Comparison of ENCODE assay signal across 8 mouse cellular contexts in genomic region chr2:79635426-79636291, GRCm38 (mm10). TPM values are rescaled to one million over a fixed set of nuclear protein-coding genes. Genes with fewer than 3 reads are reported as not detected.
DNase-seq lines count a peak whose midpoint lies in the region; ATAC-seq and TF ChIP-seq lines count a peak whose summit lies in the region.

No protein-coding gene starts in this region.

- under 1% methylated on average over 82 of the region's 83 CpGs for WGBS in embryonic facial prominence, embryonic 12.5 days
- under 1% methylated on average over 81 of the region's 83 CpGs for WGBS in limb, embryonic 15.5 days
- WGBS in midbrain, postnatal 0 days, result under 1% methylated on average over 79 of the region's 83 CpGs

- H3K9me3 ChIP-seq in embryonic facial prominence, embryonic 12.5 days, result no peaks in the 10 kb centered on the region
- no peaks in the 10 kb centered on the region for H3K9me3 ChIP-seq in limb, embryonic 15.5 days
- H3K9me3 ChIP-seq in midbrain, postnatal 0 days (ENCODE audit: low read length), result no peaks in the 10 kb centered on the region

- H3K4me3 ChIP-seq in embryonic facial prominence, embryonic 12.5 days, result peak overlapping the region; percentile 89
- H3K4me3 ChIP-seq in limb, embryonic 15.5 days, result peak overlapping the region; percentile 91
- peak overlapping the region; percentile 94 for H3K4me3 ChIP-seq in midbrain, postnatal 0 days (ENCODE audit: low read depth, low read length)

- TF ChIP-seq CTCF in midbrain, postnatal 0 days (IDR thresholded peaks at IDR 0.05), result peak; percentile 21; the same call in 1 of the 2 replicates

- no peaks in the 10 kb centered on the region for H3K36me3 ChIP-seq in embryonic facial prominence, embryonic 12.5 days
- H3K36me3 ChIP-seq in limb, embryonic 15.5 days, result peaks cover 7% of the 10 kb centered on the region; the same call in 1 of the 2 replicates
- no peaks in the 10 kb centered on the region for H3K36me3 ChIP-seq in midbrain, postnatal 0 days (ENCODE audit: insufficient read depth, low read length)

- H3K4me1 ChIP-seq in embryonic facial prominence, embryonic 12.5 days, result peaks cover 8% of the 10 kb centered on the region; the same call in 1 of the 2 replicates
- peaks cover 11% of the 10 kb centered on the region for H3K4me1 ChIP-seq in limb, embryonic 15.5 days
- H3K4me1 ChIP-seq in midbrain, postnatal 0 days (ENCODE audit: insufficient read depth, low read length), result 0 out of 2 replicates have a peak, but pooled peaks cover 4% of the 10 kb centered on the region

- H3K27me3 ChIP-seq in embryonic facial prominence, embryonic 12.5 days, result no peaks in the 10 kb centered on the region
- H3K27me3 ChIP-seq in limb, embryonic 15.5 days, result no peaks in the 10 kb centered on the region
- H3K27me3 ChIP-seq in midbrain, postnatal 0 days (ENCODE audit: insufficient read depth, low read length), result no peaks in the 10 kb centered on the region

- H3K9ac ChIP-seq in embryonic facial prominence, embryonic 12.5 days, result peak overlapping the region; percentile 80
- H3K9ac ChIP-seq in limb, embryonic 15.5 days, result peak overlapping the region; percentile 83
- peak overlapping the region; percentile 85 for H3K9ac ChIP-seq in midbrain, postnatal 0 days (replicated peaks; ENCODE audit: low read length, poor library complexity, severe bottlenecking)

- H3K27ac ChIP-seq in embryonic facial prominence, embryonic 12.5 days, result peak overlapping the region; percentile 80
- H3K27ac ChIP-seq in limb, embryonic 15.5 days, result peak overlapping the region; percentile 88
- H3K27ac ChIP-seq in midbrain, postnatal 0 days (ENCODE audit: low read depth, low read length), result peak overlapping the region; percentile 73

- peak; percentile 83 for DNase-seq in A20 (ENCODE audit: low read depth, low spot score)
- peak; percentile 63 for DNase-seq in adrenal gland, postnatal 25 days
- peak; percentile 71 for DNase-seq in heart, adult 8-10 months (ENCODE audit: low spot score)
- peak; percentile 71 to 74 for DNase-seq in kidney, adult 8-10 months
- DNase-seq in midbrain, postnatal 0 days (ENCODE audit: low spot score), result peak; percentile 60
- DNase-seq in spleen, postnatal 14 days (ENCODE audit: low spot score in 2 of 2), result peak; percentile 31 to 45

- ATAC-seq in embryonic facial prominence, embryonic 12.5 days (ENCODE audit: insufficient number of reproducible peaks, insufficient read depth, low FRiP score, low TSS enrichment), result peak; percentile 87
- no peak for ATAC-seq in limb, embryonic 15.5 days (ENCODE audit: insufficient number of reproducible peaks, low FRiP score, low TSS enrichment, low read depth)
- ATAC-seq in midbrain, postnatal 0 days (ENCODE audit: low FRiP score), result peak; percentile 83; the same call in 1 of the 2 replicates

- peak overlapping the region; percentile 79 for H3K4me2 ChIP-seq in embryonic facial prominence, embryonic 12.5 days (replicated peaks)
- H3K4me2 ChIP-seq in limb, embryonic 15.5 days, result peak overlapping the region; percentile 74
- H3K4me2 ChIP-seq in midbrain, postnatal 0 days (ENCODE audit: low read depth, low read length, poor library complexity, severe bottlenecking), result peak overlapping the region; percentile 94

RNA-seq across cellular contexts. Expression of gene Itprid2, which starts 0.5 kb away (rescaled TPM):
- total RNA-seq in adrenal gland, postnatal 25 days (2021), result 45.5 and 48.2 TPM in 2 replicates
- polyA plus RNA-seq in embryonic facial prominence, embryonic 12.5 days (2016; fragmentation: Nextera tagmentation; extraction: Ambion mirVana), result 11.3 and 11.4 TPM in 2 replicates
- total RNA-seq in heart, adult 8-10 months (2022), result 10 to 100 TPM; 19.1 to 25.1 (median 21.7) TPM
- polyA plus RNA-seq in limb, embryonic 15.5 days (2015; fragmentation: Nextera tagmentation; extraction: Ambion mirVana), result 11.0 and 13.5 TPM in 2 replicates
- total RNA-seq in midbrain, postnatal 0 days (2014; rRNA removed), result 9.7 and 10.0 TPM in 2 replicates
- 3.4 TPM in 2 replicates for polyA plus RNA-seq in midbrain, postnatal 0 days (2015; fragmentation: Nextera tagmentation; extraction: Ambion mirVana)
